Mouse (Mus musculus): ENCODE results near the gene Slc17a9.

DNA sequence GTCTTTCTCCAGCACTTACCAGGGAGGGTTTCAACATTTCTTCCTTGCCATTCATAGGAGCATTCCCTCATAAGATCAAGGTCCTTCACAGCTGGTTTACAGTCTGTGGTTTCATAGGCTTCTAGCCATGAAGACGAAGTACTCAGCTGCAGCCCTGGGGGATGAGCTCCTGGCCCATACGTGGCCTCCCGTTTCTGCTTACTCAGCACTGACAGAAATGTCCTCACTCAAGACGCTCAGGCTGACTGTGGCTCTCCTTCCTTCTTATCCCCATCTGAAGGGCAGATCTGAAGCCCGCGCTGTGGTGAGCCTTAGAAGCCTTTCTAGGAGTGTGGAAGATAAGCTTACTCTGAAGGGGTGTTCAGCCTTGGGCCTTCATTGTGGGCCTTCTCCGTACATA is 40.6 kb downstream of the Slc17a9 start:
- TF ChIP-seq NRF1 (IDR thresholded peaks at IDR 0.05; ENCODE audit: insufficient read depth, low read depth, low read length, poor library complexity, severe bottlenecking), result no peak
- TF ChIP-seq ZKSCAN1 (IDR thresholded peaks at IDR 0.05; ENCODE audit: low read depth, low read length), result no peak
- no peak for TF ChIP-seq MYB (IDR thresholded peaks at IDR 0.05; ENCODE audit: low read depth, low read length)
- TF ChIP-seq CTCF (IDR thresholded peaks at IDR 0.05 in 2 of 3, conservative IDR thresholded peaks at IDR 0.05 in 1 of 3; ENCODE audit: control insufficient read depth in 1 of 3, insufficient read depth in 1 of 3, low read depth in 2 of 3, low read length in 3 of 3, poor library complexity in 1 of 3, severe bottlenecking in 1 of 3), result no peak
- TF ChIP-seq TAL1 (IDR thresholded peaks at IDR 0.05; ENCODE audit: low read length), result no peak
- no peak for TF ChIP-seq TCF12 (IDR thresholded peaks at IDR 0.05; ENCODE audit: low read depth, low read length)

Measured in MEL (cell line).